Mouse (Mus musculus) small intestine, adult 2 months (tissue): ENCODE results near the gene Klhdc2.

Experiments
- CTCF ChIP-seq: fragments of 200-500 bp; IDR thresholded peaks from 2 replicates; pipeline ENCODE4 v1.5.1; 2012; ENCODE audit warnings: low read depth, mild to moderate bottlenecking, control low read depth, inconsistent platforms, low read length, moderate library complexity, mixed read lengths; ENCODE audit not compliant: insufficient replicate concordance, insufficient read length; ENCODE audit errors: extremely low read depth
- POLR2A ChIP-seq: fragments of 200-500 bp; IDR thresholded peaks from 2 replicates; pipeline ENCODE4 v1.6.1; 2012; ENCODE audit warnings: low read depth, mild to moderate bottlenecking, control low read depth, inconsistent platforms, low read length, moderate library complexity

DNA sequence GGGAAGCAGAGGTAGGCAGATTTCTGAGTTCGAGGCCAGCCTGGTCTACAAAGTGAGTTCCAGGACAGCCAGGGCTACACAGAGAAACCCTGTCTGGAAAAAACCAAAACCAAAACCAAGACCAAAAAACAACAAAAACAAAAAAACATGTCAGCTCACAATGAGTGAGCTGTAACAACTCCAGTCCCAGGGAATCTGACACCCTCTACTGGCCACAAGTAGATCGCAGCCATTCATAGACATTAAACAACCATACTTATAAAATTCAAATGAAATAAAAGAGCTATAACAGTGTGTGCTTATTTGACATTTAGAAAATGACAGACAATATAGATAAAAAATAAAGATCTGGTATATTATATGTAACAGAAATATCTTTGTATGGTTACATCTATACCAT is 37.1 kb downstream of the Klhdc2 start:
- no peak for TF ChIP-seq POLR2A
- no peak for TF ChIP-seq CTCF
